Mouse (Mus musculus) testis, postnatal 14 days (tissue): ENCODE data around the gene Cacna1d.

ENCODE experiments used
- DNase-seq: peaks from one replicate; pipeline ENCODE4 v3.0.0; 2021; ENCODE audit warnings: low spot score

Gene Cacna1d

DNA sequence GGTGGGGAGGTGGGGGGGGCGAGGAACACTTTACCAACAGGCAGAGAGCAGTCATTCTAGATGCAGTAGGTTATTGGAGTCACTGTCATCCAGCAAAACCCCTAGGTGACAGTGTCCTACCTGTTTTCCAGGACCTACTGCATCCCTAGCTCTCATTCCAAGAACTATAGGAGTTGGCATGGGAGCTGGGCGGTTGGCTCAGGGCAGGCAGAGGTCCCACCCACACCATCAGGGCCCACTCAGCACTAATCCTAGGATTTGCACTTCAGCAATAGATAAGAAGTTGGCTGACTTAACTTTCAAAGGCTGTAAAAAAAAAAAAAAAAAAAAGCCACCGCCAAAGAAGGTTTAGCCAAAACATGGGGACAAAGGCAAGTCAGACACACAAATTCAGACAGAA is 285.4 kb downstream of the Cacna1d start:
- no peak for DNase-seq

DNA sequence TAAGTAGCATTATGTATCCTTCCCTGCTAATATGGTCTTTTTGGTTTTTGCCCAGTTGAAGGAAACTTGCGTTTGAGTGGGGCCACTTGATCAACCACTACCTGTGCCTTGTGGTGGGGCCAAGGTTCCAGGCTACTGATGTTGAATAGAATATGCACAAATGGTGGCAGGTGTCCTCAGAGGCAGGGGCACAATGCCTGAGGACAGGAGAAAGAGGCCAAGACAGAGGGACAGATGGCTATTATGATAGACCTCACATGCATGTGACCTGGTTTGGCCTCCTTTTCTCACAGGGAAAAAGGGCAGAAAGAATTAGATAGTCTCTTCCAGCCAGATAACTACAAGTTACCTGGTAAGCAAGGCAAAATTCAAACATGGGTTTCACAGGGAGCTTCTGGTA is 286.7 kb downstream of the Cacna1d start:
- no peak for DNase-seq

DNA sequence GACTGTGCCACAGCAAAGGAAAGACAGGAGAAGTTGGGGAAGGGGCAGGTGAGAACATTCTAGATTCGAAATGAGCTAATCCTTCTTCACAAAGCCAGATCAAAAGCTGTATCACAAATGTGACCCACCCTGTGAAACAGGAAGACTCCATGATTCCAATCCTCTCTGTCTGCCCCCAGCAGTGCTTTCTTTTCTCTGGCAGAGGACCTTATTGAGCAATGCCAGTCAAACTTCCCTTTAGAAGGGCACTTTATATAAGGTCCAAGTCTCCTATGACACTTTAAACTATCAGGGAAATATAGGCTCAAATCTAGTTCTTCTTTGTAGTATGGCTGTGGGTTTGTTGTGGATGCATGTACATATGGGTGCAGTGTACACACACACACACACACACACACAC is 290.9 kb downstream of the Cacna1d start:
- DNase-seq, result no peak

DNA sequence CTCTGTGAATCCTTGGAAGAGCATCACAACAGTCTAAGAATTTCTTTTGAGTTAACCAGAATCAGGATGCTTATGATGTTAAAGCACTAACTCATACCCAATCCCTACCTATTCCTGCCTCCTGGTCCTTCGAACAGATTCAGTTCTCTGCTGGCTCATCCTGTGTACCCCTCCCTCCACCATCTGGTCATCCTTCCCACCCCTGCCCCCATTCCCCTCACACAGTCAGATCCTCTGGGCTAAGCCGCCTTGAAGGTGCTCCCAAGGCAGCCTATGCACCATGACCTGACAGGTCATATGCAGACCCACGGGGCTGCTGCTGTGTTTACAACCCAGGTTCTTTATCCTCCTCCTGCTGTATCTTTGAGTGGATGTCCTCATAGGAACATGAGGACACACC is 292.4 kb downstream of the Cacna1d start:
- no peak for DNase-seq

DNA sequence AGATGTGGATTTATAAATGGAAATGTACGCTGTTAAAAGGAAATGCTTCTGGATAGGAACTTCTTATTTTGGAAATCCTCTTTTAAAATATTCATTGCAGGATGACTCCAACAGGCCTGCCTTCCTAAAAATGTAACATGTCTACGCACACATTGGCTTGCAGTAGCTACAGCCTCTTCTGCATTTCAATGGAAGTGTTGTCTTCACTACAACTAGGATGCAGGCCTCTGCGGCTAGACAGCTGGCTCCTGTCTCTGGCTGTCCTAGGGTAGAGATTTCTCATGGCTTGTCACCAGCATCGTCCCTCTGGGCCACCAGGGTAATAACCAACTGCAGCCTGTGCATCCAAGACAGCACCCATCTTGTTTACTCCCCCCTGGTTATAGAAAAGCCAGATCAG is 293.1 kb downstream of the Cacna1d start:
- DNase-seq, result no peak

DNA sequence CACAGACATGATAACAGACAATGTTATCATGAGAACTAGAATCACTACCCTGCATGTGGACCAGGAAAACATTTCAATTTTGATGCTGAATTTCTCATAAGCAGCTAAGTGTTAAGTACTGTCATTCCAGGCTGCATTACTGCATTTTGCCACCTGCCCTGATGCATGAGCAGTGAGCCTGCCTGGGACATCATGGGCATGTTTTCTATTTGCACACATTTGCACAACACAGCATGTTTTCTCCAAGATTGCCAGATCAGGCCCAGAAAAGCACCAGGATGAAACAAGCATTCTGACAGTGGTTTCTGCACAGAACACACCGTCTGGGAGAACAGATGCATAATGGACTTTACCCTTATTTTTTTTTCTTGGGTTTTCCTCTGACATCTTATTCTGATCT is 294.3 kb downstream of the Cacna1d start:
- no peak for DNase-seq

DNA sequence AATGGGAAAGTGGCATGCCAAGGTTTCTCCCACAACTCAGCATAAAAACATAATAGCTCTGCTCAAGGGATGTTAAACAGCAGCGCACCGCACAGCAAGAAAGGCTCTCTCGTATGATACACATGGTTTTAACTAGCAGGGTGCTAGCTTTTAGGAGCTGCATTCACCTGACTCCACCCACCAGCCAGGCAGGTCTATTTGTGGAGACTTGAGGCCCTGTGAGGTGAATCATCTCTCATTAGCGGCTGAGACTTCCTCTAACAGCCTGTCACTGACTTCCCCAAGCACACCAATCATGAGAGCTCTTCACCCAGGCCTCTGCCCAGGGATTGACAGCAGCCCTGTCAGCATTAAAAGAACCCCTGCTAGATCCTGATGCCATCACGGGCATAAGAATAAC is 295.0 kb downstream of the Cacna1d start:
- no peak for DNase-seq

DNA sequence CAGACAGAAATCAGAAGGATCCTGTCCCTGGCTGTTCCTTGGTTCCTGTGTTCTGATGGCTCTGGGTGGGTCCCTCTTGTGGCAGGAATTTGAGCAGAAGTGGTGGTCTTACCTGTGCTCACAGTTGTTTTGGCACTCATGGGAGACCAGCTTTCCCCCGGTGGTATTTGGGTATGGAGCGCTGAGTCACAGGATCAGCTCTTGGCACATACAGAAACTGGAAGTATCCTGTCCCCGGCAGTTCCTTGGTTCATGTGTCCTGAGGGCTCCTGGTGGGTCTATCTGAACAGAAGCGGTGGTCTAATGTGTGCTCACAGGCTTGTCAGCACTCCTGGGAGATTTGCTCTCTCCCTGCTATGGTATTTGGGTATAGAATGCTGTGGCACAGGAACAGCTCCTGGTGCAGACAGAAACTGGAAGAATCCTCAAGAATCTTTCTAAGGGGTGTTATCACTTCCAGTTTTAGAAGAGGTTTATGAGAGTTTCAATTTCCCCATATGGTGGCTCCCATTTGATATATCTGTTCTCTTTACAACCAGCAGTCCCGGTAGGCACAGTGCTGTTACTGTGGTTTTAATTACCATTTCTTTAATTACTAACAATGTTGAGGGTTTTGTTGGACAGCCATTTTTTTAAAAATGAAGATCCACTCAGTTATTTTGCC is 300.8 kb downstream of the Cacna1d start:
- no peak for DNase-seq

DNA sequence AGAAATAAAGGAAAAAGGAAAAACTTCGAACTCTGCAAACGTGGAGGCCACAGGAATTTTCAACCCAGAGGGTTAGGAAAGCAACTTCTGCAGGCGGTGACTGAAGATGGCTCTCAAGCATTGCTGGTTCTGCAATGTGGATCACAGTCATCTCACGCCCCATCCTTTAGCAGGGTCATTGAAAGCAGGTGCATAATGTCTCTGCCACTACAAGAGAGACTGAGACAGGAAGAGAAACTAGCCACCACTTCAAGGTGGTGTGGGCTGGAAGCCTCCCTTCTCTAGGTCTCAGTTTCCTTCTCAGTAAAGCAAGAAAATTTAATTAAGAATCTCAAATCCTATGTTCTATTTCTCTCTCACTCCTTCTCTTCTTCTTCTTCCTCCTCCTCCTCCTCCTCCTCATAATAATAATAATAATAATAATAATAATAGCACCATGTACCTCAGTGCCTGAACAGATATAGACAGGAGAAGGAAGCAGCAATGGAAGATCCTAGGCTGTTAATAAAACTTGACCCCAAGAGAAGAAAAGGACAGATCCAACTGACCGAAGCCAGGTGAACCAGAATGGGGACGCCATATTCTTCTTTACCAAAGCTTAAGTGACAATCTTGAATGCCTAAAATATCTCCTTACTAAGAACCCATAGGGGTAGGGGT is 305.5 kb downstream of the Cacna1d start:
- DNase-seq, result no peak

DNA sequence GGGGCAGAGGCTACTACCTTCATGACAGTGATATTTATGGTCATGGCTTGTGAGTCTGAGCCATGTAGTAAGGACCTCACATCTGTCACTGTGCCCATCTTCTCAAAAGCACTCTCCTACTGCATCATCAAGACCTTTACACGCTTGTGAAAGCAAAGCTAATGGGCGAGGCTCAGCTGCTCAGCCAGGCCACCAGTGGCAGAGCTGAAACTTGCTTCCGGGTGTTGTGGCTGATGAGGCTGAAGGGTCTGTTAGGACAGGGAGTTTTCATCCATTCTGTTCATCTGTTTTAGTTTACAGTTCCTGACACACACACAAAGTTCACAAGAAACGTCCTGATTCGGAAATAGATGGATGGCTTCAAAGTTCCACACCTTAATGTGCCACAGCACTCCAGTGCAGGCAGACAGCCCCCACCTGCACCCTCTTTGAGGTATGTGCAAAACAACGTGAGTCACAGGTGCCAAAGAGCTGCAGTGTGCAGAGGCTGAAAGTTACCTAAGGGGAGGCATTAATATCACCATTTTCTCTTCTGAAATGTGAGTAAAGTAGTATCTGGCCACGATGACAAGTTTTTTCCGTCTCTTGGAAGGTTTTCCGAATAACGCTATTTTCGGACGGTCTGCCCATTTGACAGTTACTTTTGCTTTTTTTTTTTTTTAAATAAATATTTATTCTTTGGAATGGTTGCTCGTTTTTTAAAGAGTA is 306.7 kb downstream of the Cacna1d start:
- no peak for DNase-seq

DNA sequence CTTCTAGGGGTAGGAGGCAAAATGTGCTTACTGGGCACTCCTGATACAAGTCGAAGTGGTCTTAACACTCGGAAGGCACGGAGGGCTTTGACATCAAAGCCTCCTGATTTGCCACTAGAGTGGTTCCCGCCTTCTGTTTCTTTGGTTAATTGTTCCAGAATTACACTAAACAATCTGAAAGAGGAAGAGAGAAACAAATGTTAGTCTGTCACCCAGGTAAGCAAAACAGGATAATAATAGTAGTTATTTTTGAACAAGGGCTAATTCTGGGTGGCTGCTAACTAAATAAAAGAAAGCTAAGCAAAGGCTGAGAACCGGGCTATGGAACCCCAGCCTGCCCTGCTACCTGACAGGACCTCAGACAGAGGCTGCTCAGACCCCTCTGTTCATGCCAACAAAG is 307.2 kb downstream of the Cacna1d start:
- no peak for DNase-seq

DNA sequence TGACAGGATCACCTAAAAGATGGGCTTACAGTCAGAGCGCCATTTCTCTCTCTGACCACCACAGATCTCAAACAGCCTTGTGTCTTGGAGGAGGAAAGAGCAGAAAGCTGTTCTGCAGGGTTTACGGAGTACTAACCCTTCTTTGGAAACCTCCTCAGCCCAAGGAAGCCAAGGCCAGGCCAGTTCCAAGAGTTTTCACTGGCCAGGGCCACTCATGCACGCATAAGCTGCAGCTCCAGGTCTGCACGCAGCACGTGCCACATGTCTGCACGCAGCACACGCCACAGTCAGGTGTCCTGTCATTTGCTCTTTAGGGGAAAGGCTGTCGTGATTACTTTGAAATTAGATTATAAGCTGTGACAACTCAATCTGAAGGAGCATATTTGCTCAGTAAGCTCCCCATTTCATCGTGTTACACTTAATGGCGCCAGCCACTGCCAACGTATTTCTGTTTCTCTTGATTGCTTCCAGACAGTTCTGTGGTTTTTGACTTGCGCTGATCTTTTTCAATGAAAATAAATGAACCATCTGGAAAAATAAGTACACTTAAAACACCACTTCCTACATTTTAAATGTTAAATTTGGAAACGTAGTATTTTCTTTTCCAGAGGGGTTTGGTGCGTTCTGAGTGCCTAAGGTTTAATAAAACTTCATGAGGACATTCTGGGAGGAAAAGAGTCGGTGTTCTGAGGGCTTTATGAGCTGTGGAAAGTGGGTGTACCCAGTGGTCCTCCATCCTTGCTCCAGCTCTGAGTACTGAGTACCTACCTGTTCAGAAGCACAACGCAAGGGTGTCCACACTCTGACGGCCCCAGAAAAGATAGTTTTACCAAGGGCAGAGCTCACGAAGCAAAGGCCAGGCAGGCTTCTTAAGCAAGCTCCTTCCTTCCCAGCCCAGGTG is 308.4 kb downstream of the Cacna1d start:
- DNase-seq, result no peak

DNA sequence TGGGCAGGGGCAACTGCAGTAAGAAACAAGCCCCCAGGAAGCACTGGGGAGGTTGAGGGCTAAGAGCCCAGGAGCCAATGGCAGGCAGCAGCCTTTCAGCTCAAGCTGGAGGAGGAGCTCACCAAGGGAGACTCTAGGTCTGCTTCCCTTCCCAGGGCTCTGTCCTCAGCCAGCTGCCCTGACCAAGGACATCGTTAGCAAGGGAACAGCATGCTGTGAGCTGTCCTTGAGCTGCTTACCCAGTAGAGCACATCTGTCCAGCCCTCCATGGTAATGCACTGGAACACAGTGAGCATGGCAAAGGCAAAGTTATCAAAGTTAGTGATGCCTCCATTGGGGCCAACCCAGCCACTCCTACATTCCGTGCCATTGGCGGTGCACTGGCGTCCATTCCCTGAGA is 312.9 kb downstream of the Cacna1d start:
- peak; percentile 53 for DNase-seq

DNA sequence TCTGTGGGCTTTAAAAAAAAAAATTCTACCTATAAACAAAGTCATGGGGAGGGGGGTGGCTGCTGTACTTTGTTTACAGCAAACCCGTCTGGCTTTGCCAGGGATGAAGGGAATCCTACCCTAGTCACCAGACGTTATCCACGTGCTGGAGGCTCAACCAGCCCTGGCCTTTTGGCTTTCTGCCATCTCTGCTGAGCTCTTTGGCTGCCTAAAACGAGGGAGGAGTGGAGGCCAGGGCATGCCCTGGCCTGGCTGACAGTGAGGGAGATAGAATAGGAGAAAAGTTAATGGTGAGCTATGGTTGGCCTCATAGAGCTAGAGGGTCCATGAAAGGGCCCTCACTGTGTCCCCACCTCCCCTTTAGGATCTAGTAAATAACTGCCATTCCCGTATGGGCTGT is 313.4 kb downstream of the Cacna1d start:
- peak; percentile 38 for DNase-seq

DNA sequence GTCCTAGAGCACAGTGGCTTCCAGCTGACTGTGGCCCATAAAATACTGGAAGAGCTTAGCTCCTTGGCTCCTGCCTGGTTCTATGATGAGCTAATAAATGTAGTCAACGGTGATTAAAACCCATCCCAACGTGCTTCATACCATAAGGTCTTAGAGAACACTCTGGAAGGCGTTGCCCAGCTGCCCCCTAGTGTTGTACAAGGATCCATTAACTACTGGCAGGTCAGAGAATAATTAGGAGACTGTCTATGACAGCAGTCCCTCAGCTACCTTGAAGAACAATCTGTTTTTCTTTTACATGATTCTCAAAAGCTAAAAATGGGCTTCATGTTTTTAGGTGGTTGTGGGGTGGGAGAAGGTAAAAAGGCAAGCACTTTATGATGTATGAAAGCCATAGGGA is 315.9 kb downstream of the Cacna1d start:
- no peak for DNase-seq

DNA sequence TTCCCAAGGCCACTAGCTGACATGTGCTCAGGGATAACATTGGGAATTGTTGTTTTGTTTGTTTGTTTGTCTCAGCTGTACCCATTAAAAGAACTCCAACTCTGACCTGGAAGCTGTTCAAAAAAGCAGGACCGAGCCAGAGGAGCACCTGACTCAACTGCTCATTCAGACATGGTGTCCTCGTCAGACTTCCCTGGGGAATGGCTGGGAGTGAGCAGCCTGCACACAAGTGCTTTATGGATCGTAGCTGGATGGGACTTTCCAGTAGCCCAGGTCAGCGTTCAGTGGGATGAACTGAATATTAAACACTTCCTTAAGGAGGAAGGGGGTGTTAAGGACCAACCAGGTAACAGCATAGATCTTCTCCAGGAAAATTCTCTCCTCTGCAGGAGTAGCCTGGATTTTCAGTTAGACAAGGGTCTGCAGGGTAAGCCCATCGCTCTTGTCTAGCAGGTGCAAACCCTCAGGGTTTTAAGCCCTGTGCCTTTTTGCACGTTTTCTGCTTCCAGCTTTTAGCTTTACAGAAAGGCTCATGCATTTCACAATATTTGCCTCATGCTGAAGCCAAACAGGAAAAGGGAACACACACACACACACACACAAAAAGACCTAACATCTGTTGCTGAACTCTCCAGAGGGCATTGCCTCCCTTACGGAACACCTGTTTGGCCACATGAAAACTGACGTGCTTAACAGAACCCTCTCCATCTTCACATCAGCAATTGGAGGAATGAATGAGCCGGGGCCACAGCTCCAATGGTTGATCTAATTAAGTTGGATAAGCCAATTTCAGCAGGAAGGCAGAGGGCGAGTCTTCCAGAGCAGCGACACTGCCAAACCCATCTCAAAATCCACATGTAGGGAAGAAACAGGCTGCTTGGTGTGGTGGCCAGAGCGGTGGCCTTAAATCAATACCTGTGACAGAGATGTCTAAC is 318.2 kb downstream of the Cacna1d start:
- no peak for DNase-seq

DNA sequence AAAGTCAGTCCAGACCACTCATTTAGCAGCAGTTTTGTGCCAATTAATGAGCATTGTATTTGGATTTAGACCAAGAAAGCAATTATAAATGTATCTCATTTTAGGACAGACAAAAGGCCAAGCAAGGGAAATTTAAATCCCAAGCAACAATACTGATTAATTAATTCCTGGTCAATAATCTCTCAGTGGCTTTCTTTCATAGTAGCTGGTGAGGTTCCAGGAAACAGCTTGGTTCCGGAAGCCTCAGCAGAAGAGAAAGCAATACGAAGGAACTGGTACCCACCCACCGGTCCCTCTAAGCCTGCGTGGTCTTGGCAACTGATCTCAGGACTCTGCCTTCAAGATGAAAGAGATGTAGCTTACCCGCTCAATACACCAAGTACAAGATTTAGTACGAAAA is 319.7 kb downstream of the Cacna1d start:
- no peak for DNase-seq

DNA sequence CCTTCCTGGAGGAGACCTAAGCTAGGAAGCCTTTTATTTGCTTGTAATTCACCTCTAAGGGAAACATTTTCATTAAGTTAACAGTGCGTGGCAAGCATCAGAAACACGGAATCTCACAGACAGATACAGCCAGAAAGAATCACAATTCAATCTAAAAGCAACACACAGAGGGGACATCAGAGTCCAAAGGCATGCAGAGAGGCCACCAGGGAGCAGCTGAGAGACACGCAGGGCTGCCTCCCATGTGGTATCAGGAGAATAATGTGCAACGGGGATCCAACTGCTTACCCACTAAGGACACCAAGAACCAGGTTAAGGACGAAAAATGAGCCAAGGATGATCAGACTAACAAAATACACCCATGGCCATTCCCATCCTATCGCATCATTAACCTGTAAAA is 320.2 kb downstream of the Cacna1d start:
- no peak for DNase-seq

DNA sequence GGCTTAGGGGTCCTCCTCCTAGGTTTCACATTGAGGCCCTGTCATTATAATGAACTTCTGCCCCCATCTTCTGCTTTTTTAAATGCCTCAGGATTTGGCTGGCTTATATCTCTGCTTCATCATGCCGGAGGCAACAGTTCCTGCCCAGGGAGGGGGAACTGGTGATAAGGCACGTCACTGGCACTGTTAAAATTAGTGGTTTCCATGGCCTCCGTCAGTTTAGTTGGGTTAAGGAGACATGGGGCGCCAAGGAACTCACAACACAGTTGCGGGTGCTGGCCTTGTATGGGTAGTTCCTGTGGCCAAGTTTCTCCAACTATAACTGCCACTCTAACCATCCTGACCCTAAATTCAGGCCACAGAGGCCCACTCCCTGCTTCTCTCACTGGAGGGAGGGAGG is 321.8 kb downstream of the Cacna1d start:
- no peak for DNase-seq

DNA sequence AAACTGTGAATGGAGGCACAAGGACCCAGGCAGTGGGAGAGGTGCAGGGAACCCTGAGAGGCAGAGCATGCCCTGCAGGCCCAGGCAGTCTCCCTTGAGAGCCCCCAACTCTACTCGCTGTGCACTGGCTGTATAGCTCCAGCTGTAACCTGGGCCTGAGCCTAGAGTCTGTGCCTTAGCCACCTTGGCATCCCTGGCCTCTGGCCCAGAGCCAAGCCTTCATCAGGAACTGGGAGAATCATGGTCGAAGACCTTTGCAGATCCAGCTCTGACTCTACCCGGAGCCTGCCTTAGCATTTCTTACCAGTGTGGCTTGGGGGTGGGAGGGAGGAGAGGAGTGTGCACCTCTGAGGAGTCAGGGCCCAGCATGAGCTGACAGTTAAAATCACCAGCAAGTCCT is 322.4 kb downstream of the Cacna1d start:
- DNase-seq, result no peak

DNA sequence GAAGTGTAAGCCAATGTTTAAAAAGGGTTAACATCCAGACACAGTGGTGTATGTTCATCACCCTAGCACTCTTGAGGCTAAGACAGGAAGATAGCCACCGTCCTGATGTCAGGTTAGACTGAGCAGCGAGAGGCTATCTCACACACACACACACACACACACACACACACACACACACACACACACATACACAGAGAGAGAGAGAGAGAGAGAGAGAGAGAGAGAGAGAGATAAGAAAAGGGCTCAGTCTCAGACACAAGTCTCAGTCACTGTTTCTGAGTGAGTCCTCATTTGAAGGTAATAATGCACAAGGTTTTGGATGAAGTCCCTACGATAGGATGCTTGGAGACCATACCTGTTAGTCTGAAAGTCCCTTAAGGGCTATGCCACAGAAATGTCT is 322.9 kb downstream of the Cacna1d start:
- DNase-seq, result no peak
